Mouse (Mus musculus) ES-E14 (cell line): Measurements from ENCODE around the gene Vamp8. TPM values are rescaled to one million over a fixed set of nuclear protein-coding genes. Genes with fewer than 3 reads are reported as not detected.

Experiments used
- DNase-seq: peaks from one replicate; pipeline ENCODE4 v3.0.0-alpha.2; 2013; ENCODE audit warnings: low read depth, low spot score
- H3K27ac ChIP-seq: 2 replicates; pipeline ENCODE4 v1.5.1; 2012; ENCODE audit warnings: low read depth, mild to moderate bottlenecking, low read length, moderate library complexity, mixed read lengths; ENCODE audit not compliant: poor library complexity, insufficient read depth, severe bottlenecking
- H3K36me3 ChIP-seq: 2 replicates; pipeline ENCODE4 v1.6.1; 2012; ENCODE audit warnings: mild to moderate bottlenecking, low read length, moderate library complexity, mixed read lengths; ENCODE audit not compliant: control insufficient read depth, poor library complexity, insufficient read depth, severe bottlenecking
- H3K4me1 ChIP-seq, 2 experiments: fragments of 150-350 bp in 1 of 2; sonication (generic) in 1 of 2; 2 replicates each; pipeline ENCODE4 v1.6.1; 2012; ENCODE audit warnings: low read length in 2 of 2, mild to moderate bottlenecking in 1 of 2, mixed read lengths in 1 of 2; ENCODE audit not compliant: control insufficient read depth in 2 of 2, insufficient read depth in 2 of 2, poor library complexity in 1 of 2
- H3K4me3 ChIP-seq, 2 experiments: fragments of 150-350 bp in 1 of 2; sonication (generic) in 1 of 2; 2 replicates each; pipeline ENCODE4 v1.5.1; 2012; ENCODE audit warnings: low read length in 2 of 2, low read depth in 1 of 2, mild to moderate bottlenecking in 1 of 2, mixed read lengths in 1 of 2; ENCODE audit not compliant: insufficient read depth in 1 of 2, poor library complexity in 1 of 2, severe bottlenecking in 1 of 2
- H3K9ac ChIP-seq: 2 replicates; pipeline ENCODE4 v1.6.1; 2012; ENCODE audit warnings: low read depth, mild to moderate bottlenecking, low read length, mixed read lengths; ENCODE audit not compliant: poor library complexity, insufficient read depth, severe bottlenecking
- H3K9me3 ChIP-seq: fragments of 150-350 bp; sonication (generic); 2 replicates; pipeline ENCODE4 v1.6.1; 2012; ENCODE audit warnings: low read depth, mild to moderate bottlenecking, low read length; ENCODE audit not compliant: control insufficient read depth, insufficient read depth
- CHD2 ChIP-seq: IDR thresholded peaks from 2 replicates; pipeline ENCODE4 v1.6.1; 2014; ENCODE audit warnings: mild to moderate bottlenecking, low read depth, low read length, inconsistent platforms
- HCFC1 ChIP-seq: IDR thresholded peaks from 2 replicates; pipeline ENCODE4 v1.6.1; 2012; ENCODE audit warnings: low read length, inconsistent platforms, borderline replicate concordance; ENCODE audit not compliant: insufficient read depth
- MAFK ChIP-seq: IDR thresholded peaks from 2 replicates; pipeline ENCODE4 v1.6.1; 2014; ENCODE audit warnings: mild to moderate bottlenecking, low read depth, low read length, inconsistent platforms; ENCODE audit not compliant: insufficient read depth
- ZC3H11A ChIP-seq: IDR thresholded peaks from 2 replicates; pipeline ENCODE4 v1.6.1; 2012; ENCODE audit warnings: low read depth, mild to moderate bottlenecking, inconsistent platforms, low read length, borderline replicate concordance
- ZNF384 ChIP-seq: IDR thresholded peaks from 2 replicates; pipeline ENCODE4 v1.6.1; 2012; ENCODE audit warnings: low read depth, low read length, inconsistent platforms
- in situ Hi-C, 2 experiments: fragments of 600-800 bp; cut with MboI; formaldehyde crosslinking; loops; one replicate each; pipeline ENCODE4 v1.15.1; 2025; ENCODE audit warnings: low sequenced_read_pairs in 2 of 2, inconsistent platforms in 1 of 2; ENCODE audit not compliant: unreplicated experiment in 2 of 2
- total RNA-seq: library from RNA; depleted of rRNA; stranded (reverse); fragments of 300-350 nt; gene quantifications from 2 replicates; pipeline ENCODE4 v1.2.3, GENCODE M21; 2012; rRNA removed

Gene Vamp8
- total RNA-seq, 1 experiment = 44.0 TPM

DNA sequence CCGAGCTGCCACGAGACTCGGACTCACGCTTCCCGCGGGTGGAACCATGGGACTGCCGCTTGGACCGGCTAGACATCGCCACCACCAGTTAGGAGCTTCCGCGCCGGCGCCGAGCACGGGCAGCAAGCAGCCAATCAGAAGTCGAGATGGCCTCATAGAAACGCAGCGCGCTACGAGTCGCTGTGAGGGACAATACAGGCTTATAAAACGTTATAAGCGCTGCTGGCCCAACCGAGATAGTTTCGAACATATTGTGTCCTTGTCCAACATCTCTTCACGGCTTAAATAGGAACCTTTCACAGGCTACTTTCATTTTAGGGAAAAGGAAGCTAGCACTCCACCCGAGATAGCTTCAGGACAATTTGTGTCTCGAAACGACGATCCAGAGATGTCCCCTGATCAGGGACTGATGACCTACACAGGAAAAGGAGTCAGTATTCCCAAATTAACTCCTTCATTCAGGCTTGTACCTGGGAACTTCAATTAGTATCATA, 45.4 kb downstream of the Vamp8 start, which contains the start of gene Usp39:
Gene Usp39 (minus strand): TSS at position 111 of the 494 bp plus-strand sequence.
- Histone ChIP-seq H3K36me3 (peaks cover 2% of the 10 kb centered on the region; the same call in 1 of the 2 replicates), H3K9ac (peak within 1 kb of the TSS; percentile 94), H3K4me1 (peaks cover 0 to 5% of the 10 kb centered on the region in 2 experiments; a peak in 1 of 4 replicates), H3K9me3 (no peaks in the 10 kb centered on the region), H3K27ac (no peak within 1 kb of the TSS), H3K4me3 (peak within 1 kb of the TSS; percentile 79 to 86)
- in situ Hi-C loops = no loop called here
- TF ChIP-seq ZNF384 = no peak
- peak; percentile 31; the same call in 1 of the 2 replicates for TF ChIP-seq HCFC1
- TF ChIP-seq MAFK = no peak
- TF ChIP-seq CHD2 = no peak
- no peak for TF ChIP-seq ZC3H11A
- DNase-seq = peak; percentile 91

DNA sequence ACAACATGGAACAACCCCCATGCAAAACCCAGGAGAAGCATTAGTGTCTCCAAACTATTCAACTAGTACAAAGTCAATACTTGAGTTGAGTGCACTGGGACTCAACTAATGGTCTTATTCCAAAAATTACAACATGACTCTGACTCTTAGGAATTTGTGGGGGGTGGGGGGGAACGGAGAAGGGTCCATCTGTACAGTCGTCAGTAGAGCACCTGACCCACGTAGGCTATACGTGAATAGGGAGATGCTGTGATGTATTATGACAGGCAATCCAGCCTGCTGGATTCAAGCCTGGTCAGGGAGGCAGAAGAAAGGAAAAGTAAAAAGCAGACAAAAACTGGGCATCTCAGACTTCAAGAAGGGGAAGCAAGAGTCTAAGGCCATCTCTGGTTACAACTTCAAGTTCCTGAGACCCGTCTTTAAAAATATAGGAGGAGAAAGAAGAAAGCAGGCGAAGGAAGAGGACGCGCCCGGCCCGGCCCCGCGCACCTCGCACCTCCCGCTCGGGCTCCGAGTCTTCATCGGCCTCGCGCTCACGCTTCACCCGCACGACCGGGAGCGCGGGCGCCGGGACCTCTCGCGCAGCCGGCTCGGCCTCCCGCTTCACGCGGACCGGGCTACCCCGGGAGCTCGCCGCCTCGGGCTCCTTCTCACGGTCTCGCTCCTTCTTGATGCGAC, 46.0 kb downstream of the Vamp8 start:
- peak overlapping the region; percentile 79 to 86 for H3K4me3 ChIP-seq
- no peaks in the 10 kb centered on the region for H3K9me3 ChIP-seq
- peak overlapping the region; percentile 94 for H3K9ac ChIP-seq
- H3K27ac ChIP-seq = no peak overlapping the region
- no peak for TF ChIP-seq CHD2
- no peak for TF ChIP-seq ZNF384
- TF ChIP-seq ZC3H11A = no peak
- no peak; the same call in 1 of the 2 replicates for TF ChIP-seq HCFC1
- no peak for TF ChIP-seq MAFK
- H3K36me3 ChIP-seq = peaks cover 2% of the 10 kb centered on the region; the same call in 1 of the 2 replicates
- in situ Hi-C loops = no loop called here
- peaks cover 0 to 5% of the 10 kb centered on the region in 2 experiments; a peak in 1 of 4 replicates for H3K4me1 ChIP-seq
- no peak for DNase-seq

DNA sequence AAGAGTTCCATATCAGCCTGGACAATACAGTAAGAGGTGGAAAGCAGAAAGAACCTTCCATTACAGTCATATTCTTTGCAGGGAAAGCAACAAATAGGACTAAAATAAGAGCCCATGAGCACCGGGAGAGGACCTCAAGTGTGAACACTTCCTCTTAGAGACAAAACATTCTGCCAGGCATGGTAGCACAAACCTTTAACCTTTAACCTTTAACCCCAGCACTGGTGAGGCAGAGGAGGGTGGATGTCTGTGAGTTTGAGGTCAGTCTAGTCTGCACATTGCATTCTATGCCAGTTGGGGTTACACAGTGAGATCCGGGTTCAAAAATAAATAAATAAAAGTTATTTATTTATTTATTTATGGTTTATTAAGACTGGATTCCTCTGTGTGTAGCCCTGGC, 50.0 kb downstream of the Vamp8 start:
- in situ Hi-C loops = no loop called here
- Histone ChIP-seq H3K9ac (no peak overlapping the region), H3K36me3 (peaks cover 10% of the 10 kb centered on the region), H3K27ac (no peak overlapping the region), H3K4me1 (peaks cover 0 to 5% of the 10 kb centered on the region in 2 experiments; a peak in 1 of 4 replicates), H3K4me3 (no peak overlapping the region), H3K9me3 (no peaks in the 10 kb centered on the region)
- TF ChIP-seq HCFC1 = no peak
- no peak for TF ChIP-seq ZC3H11A
- no peak for TF ChIP-seq ZNF384
- TF ChIP-seq MAFK = no peak
- no peak for TF ChIP-seq CHD2
- no peak for DNase-seq

Other genes with a start within 250 kb of the Vamp8 start
- gene Atoh8, start 155.1 kb downstream of the Vamp8 start, total RNA-seq = 1.0 TPM in 1 of 2 replicates, not detected in the other
- gene Sftpb, start 86.1 kb downstream of the Vamp8 start, total RNA-seq = not detected in 2 replicates
- gene Usp39, start 45.5 kb downstream of the Vamp8 start, total RNA-seq = 62.6 and 76.9 TPM in 2 replicates
- 7.7 TPM in 2 replicates for gene 0610030E20Rik, start 43.4 kb downstream of the Vamp8 start, total RNA-seq
- gene Tmem150a, start 35.3 kb downstream of the Vamp8 start, total RNA-seq = 21.2 and 26.1 TPM in 2 replicates
- 57.2 and 62.0 TPM in 2 replicates for gene Rnf181, start 23.7 kb downstream of the Vamp8 start, total RNA-seq
- 1.0 and 1.2 TPM in 2 replicates for gene Vamp5, start 10.2 kb downstream of the Vamp8 start, total RNA-seq
- gene Ggcx, start 23.6 kb upstream of the Vamp8 start, total RNA-seq = 22.6 and 25.2 TPM in 2 replicates
- gene Mat2a, start 48.9 kb upstream of the Vamp8 start, total RNA-seq = 407 and 469 TPM in 2 replicates
- not detected in 2 replicates for gene Sh2d6, start 131.0 kb upstream of the Vamp8 start, total RNA-seq
- 41.8 and 58.4 TPM in 2 replicates for gene Capg, start 153.7 kb upstream of the Vamp8 start, total RNA-seq
- 4.3 and 4.8 TPM in 2 replicates for gene Elmod3, start 207.7 kb upstream of the Vamp8 start, total RNA-seq
- gene Retsat, start 207.8 kb upstream of the Vamp8 start, total RNA-seq = 20.2 and 39.6 TPM in 2 replicates
- gene Tgoln1, start 226.3 kb upstream of the Vamp8 start, total RNA-seq = 56.4 and 57.7 TPM in 2 replicates